21 mouse cellular contexts compared by ENCODE assay signal in genomic region chr1:92343161-92343598, GRCm38 (mm10).
A peak's percentile ranks its signal among the peaks of the same experiment; 100 is the strongest.
DNase-seq lines count a peak whose midpoint lies in the region; ATAC-seq and TF ChIP-seq lines count a peak whose summit lies in the region.
"Had no signal": no experiment of that assay in that cellular context is flagged by ENCODE, and none has a peak within 500 bp of the region (broad histone marks: within the 10 kb centered on the region; RNA-seq: fewer than 3 reads in every experiment).

No protein-coding gene starts in this region.

- no peak overlapping the region for H3K4me2 ChIP-seq in heart, embryonic 11.5 days
- no peak overlapping the region for H3K4me2 ChIP-seq in heart, embryonic 15.5 days
- H3K4me2 ChIP-seq in midbrain, embryonic 14.5 days (ENCODE audit: low read length) = no peak overlapping the region
- H3K4me2 ChIP-seq: intestine, embryonic 15.5 days; limb, embryonic 13.5 days; liver, embryonic 13.5 days; lung, embryonic 14.5 days; neural tube, embryonic 15.5 days had no signal

- no peak for TF ChIP-seq CTCF in heart, adult 2 months (IDR thresholded peaks at IDR 0.05)
- TF ChIP-seq CTCF in lung, adult 2 months (IDR thresholded peaks at IDR 0.05; ENCODE audit: insufficient read depth, low read length) = no peak

- TF ChIP-seq EP300 in heart, adult 2 months (IDR thresholded peaks at IDR 0.05; ENCODE audit: insufficient read depth, low read depth, low read length) = peak; percentile 70; the same call in 1 of the 2 replicates

- H3K4me3 ChIP-seq in heart, adult 2 months = no peak overlapping the region
- H3K4me3 ChIP-seq in heart, embryonic 11.5 days (ENCODE audit: low read depth, low read length) = no peak overlapping the region
- no peak overlapping the region for H3K4me3 ChIP-seq in heart, embryonic 15.5 days
- H3K4me3 ChIP-seq in limb, embryonic 10.5 days = no peak overlapping the region
- no peak overlapping the region for H3K4me3 ChIP-seq in lung, adult 2 months (replicated peaks; ENCODE audit: extremely low read depth, low read depth, low read length)
- H3K4me3 ChIP-seq in midbrain, embryonic 14.5 days (replicated peaks; ENCODE audit: low read depth, low read length) = no peak overlapping the region
- H3K4me3 ChIP-seq: embryonic facial prominence, embryonic 10.5 days; forebrain, embryonic 10.5 days; intestine, embryonic 15.5 days; limb, embryonic 13.5 days; liver, embryonic 13.5 days; neural tube, embryonic 15.5 days had no signal

- no peak for TF ChIP-seq POLR2A in heart, adult 2 months (IDR thresholded peaks at IDR 0.05; ENCODE audit: insufficient read depth, low read depth, low read length)
- TF ChIP-seq POLR2A in lung, adult 2 months (IDR thresholded peaks at IDR 0.05; ENCODE audit: borderline replicate concordance, extremely low read depth, low read depth, low read length) = no peak

- 50% methylated on average over 5 of the region's 5 CpGs for WGBS in heart, adult 2 months
- WGBS in heart, embryonic 11.5 days (ENCODE audit: insufficient replicate concordance) = 87% methylated on average over 5 of the region's 5 CpGs
- WGBS in heart, embryonic 15.5 days = 78% methylated on average over 5 of the region's 5 CpGs
- WGBS in limb, embryonic 10.5 days = 86% methylated on average over 5 of the region's 5 CpGs
- WGBS in lung, adult 2 months = 83% methylated on average over 5 of the region's 5 CpGs
- 93% methylated on average over 5 of the region's 5 CpGs for WGBS in midbrain, embryonic 14.5 days

- H3K79me2 ChIP-seq in heart, adult 2 months (replicated peaks; ENCODE audit: control insufficient read depth, insufficient read depth, low read length) = no peaks in the 10 kb centered on the region

- H3K9ac ChIP-seq in heart, adult 2 months (ENCODE audit: low read depth, low read length) = 0 out of 2 replicates have a peak overlapping the region, but pooled peaks have one; percentile 41
- H3K9ac ChIP-seq in heart, embryonic 11.5 days (ENCODE audit: low read depth, low read length) = no peak overlapping the region
- H3K9ac ChIP-seq in heart, embryonic 15.5 days = no peak overlapping the region
- no peak overlapping the region for H3K9ac ChIP-seq in midbrain, embryonic 14.5 days (replicated peaks; ENCODE audit: low read length)
- H3K9ac ChIP-seq: intestine, embryonic 15.5 days; limb, embryonic 13.5 days; liver, embryonic 13.5 days; lung, embryonic 14.5 days; neural tube, embryonic 15.5 days had no signal

- no peaks in the 10 kb centered on the region for H3K36me3 ChIP-seq in heart, adult 2 months (ENCODE audit: control insufficient read depth, insufficient read depth, low read length)
- no peaks in the 10 kb centered on the region for H3K36me3 ChIP-seq in heart, embryonic 11.5 days (ENCODE audit: control insufficient read depth, insufficient read depth, low read length)
- no peaks in the 10 kb centered on the region for H3K36me3 ChIP-seq in heart, embryonic 15.5 days
- no peaks in the 10 kb centered on the region for H3K36me3 ChIP-seq in limb, embryonic 10.5 days
- no peaks in the 10 kb centered on the region for H3K36me3 ChIP-seq in midbrain, embryonic 14.5 days (ENCODE audit: control insufficient read depth, insufficient read depth, low read length)
- H3K36me3 ChIP-seq: embryonic facial prominence, embryonic 10.5 days; forebrain, embryonic 10.5 days; intestine, embryonic 15.5 days; limb, embryonic 13.5 days; liver, embryonic 13.5 days; neural tube, embryonic 15.5 days had no signal

- no peaks in the 10 kb centered on the region for H3K27me3 ChIP-seq in heart, adult 2 months (ENCODE audit: control insufficient read depth, insufficient read depth, low read length)
- no peaks in the 10 kb centered on the region for H3K27me3 ChIP-seq in heart, embryonic 11.5 days (ENCODE audit: control insufficient read depth, insufficient read depth, low read length)
- no peaks in the 10 kb centered on the region for H3K27me3 ChIP-seq in heart, embryonic 15.5 days
- no peaks in the 10 kb centered on the region for H3K27me3 ChIP-seq in limb, embryonic 10.5 days (ENCODE audit: low read depth, poor library complexity, severe bottlenecking)
- no peaks in the 10 kb centered on the region for H3K27me3 ChIP-seq in midbrain, embryonic 14.5 days (ENCODE audit: control insufficient read depth, insufficient read depth, low read length)
- H3K27me3 ChIP-seq: intestine, embryonic 15.5 days; limb, embryonic 13.5 days; liver, embryonic 13.5 days; neural tube, embryonic 15.5 days had no signal

- peaks cover 2% of the 10 kb centered on the region; the same call in 1 of the 2 replicates for H3K4me1 ChIP-seq in heart, adult 2 months (ENCODE audit: control insufficient read depth, insufficient read depth, low read length)
- H3K4me1 ChIP-seq in heart, embryonic 11.5 days (ENCODE audit: control insufficient read depth, insufficient read depth, low read length) = no peaks in the 10 kb centered on the region
- H3K4me1 ChIP-seq in heart, embryonic 15.5 days (replicated peaks) = peaks cover 21% of the 10 kb centered on the region
- 0 out of 2 replicates have a peak, but pooled peaks cover 1% of the 10 kb centered on the region for H3K4me1 ChIP-seq in limb, embryonic 10.5 days
- no peaks in the 10 kb centered on the region for H3K4me1 ChIP-seq in lung, adult 2 months (ENCODE audit: control insufficient read depth, insufficient read depth, low read length)
- H3K4me1 ChIP-seq in midbrain, embryonic 14.5 days (ENCODE audit: control insufficient read depth, insufficient read depth, low read length) = no peaks in the 10 kb centered on the region
- H3K4me1 ChIP-seq: intestine, embryonic 15.5 days; liver, embryonic 13.5 days; neural tube, embryonic 15.5 days had no signal

- no peaks in the 10 kb centered on the region for H3K9me3 ChIP-seq in heart, embryonic 11.5 days (replicated peaks; ENCODE audit: control insufficient read depth, low read length)
- no peaks in the 10 kb centered on the region for H3K9me3 ChIP-seq in heart, embryonic 15.5 days (replicated peaks)
- H3K9me3 ChIP-seq in limb, embryonic 10.5 days (replicated peaks) = no peaks in the 10 kb centered on the region
- no peaks in the 10 kb centered on the region for H3K9me3 ChIP-seq in midbrain, embryonic 14.5 days (ENCODE audit: control insufficient read depth, low read length)
- H3K9me3 ChIP-seq: embryonic facial prominence, embryonic 10.5 days; forebrain, embryonic 10.5 days; intestine, embryonic 15.5 days; liver, embryonic 13.5 days; neural tube, embryonic 15.5 days had no signal

- DNase-seq in heart, adult 2 months = peak; percentile 46 to 57
- peak; percentile 56 for DNase-seq in gastrocnemius, postnatal 25 days
- no peak for DNase-seq in limb, embryonic 10.5 days (ENCODE audit: low spot score)
- DNase-seq in right cerebral cortex, postnatal 14 days = no peak
- no peak for DNase-seq in lung, adult 2 months
- DNase-seq in midbrain, embryonic 14.5 days = no peak
- DNase-seq: adrenal gland, adult 2 months; cerebellum, adult 11-12 months; kidney, adult 9 months; kidney, postnatal 14 days; liver, embryonic 13.5 days; lung, embryonic 14.5 days; lung, postnatal 36 days had no signal

- intact Hi-C loops in heart, adult 2 months (cut with DNase I) = loop anchor here (5.0 to 10.0 kb wide), 3 partner anchors 94 to 328 kb away; no protein-coding TSS in a partner anchor

- peak overlapping the region; percentile 78 for H3K27ac ChIP-seq in heart, adult 2 months
- no peak overlapping the region for H3K27ac ChIP-seq in heart, embryonic 11.5 days (ENCODE audit: low read depth, low read length)
- H3K27ac ChIP-seq in heart, embryonic 15.5 days = peak overlapping the region; percentile 28
- 0 out of 2 replicates have a peak overlapping the region, but pooled peaks have one; percentile 14 for H3K27ac ChIP-seq in limb, embryonic 10.5 days
- H3K27ac ChIP-seq in midbrain, embryonic 14.5 days (replicated peaks; ENCODE audit: low read depth, low read length) = no peak overlapping the region
- H3K27ac ChIP-seq: embryonic facial prominence, embryonic 10.5 days; forebrain, embryonic 10.5 days; intestine, embryonic 15.5 days; limb, embryonic 13.5 days; liver, embryonic 13.5 days; neural tube, embryonic 15.5 days had no signal

- no peak for ATAC-seq in heart, embryonic 11.5 days (replicated peaks; ENCODE audit: insufficient number of reproducible peaks, low FRiP score, low TSS enrichment)
- peak; percentile 12; the same call in 1 of the 2 replicates for ATAC-seq in heart, embryonic 15.5 days (replicated peaks; ENCODE audit: insufficient number of reproducible peaks, insufficient read depth, low FRiP score, low read depth)
- ATAC-seq in midbrain, embryonic 14.5 days (ENCODE audit: low FRiP score, low TSS enrichment) = no peak
- ATAC-seq: hindbrain, embryonic 16.5 days; intestine, embryonic 15.5 days had no signal

Comparison
In these comparisons a context has a peak if more than half of its experiments do, and no peak if none do; other contexts are left out.
1. H3K27ac ChIP-seq: peak in heart, adult 2 months (single experiment), heart, embryonic 15.5 days (single experiment) and limb, embryonic 10.5 days (single experiment); none in heart, embryonic 11.5 days (single experiment) and midbrain, embryonic 14.5 days (single experiment).
2. DNase-seq: peak in heart, adult 2 months (2 of 2) and gastrocnemius, postnatal 25 days (single experiment); none in limb, embryonic 10.5 days (single experiment), right cerebral cortex, postnatal 14 days (single experiment), lung, adult 2 months (single experiment) and midbrain, embryonic 14.5 days (single experiment).